Mouse (Mus musculus) right cerebral cortex, postnatal 10 days (tissue): ENCODE measurements around the gene Pkhd1.
"Not testable (repeated sequence)": the region's sequence is repeated elsewhere in the genome, so short reads cannot be mapped to it uniquely, and the experiment has no call there.

Source experiments
- DNase-seq, 2 experiments: peaks; one replicate each; pipeline ENCODE4 v3.0.0; 2021; ENCODE audit warnings: low spot score in 2 of 2

Gene Pkhd1

GRCm38 (mm10) chr1:20486087-20486486, 131.8 kb downstream of the Pkhd1 start:
- DNase-seq = no peak

GRCm38 (mm10) chr1:20481843-20482242, 136.0 kb downstream of the Pkhd1 start:
- DNase-seq = no peak

- no peak for DNase-seq
These were observed 139.2 kb downstream of the Pkhd1 start for GRCm38 (mm10) chr1:20478695-20479094.

- no peak for DNase-seq
These were observed 139.6 kb downstream of the Pkhd1 start for GRCm38 (mm10) chr1:20478266-20478659.

DNA sequence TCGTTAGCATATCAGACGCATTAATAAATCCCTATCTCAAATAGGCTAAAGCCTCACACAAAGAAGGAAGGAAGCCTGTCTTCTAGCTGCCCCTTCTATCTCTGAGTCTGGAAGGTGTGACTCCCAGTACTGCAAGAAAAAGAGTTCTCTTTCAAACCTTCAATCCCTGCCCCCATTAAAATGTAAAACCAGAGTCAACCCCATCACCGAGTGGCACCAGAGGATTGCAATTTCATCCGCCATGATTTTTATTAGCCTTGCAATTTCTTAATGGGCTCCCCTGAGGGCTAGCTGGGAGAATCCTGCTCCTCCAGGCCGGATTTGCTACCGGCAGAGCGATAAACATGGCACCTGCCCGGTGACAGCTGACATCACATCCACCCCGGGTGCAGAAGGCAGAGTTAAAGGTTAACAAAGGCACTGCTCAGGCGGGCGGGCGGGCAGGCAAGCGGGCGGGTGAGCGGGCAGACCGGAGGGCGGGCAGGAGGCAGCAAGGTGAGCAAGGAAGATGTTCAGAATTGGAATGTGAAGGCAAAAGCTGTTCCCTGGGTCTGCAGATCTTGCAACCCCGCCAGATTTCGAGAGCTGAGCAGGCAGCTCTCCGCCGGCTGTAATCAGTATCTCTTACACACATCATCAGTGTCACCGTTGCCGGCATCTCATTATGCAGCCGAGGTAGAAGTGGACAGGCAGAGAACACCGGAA, 140.2 kb downstream of the Pkhd1 start:
- DNase-seq = peak; percentile 24 to 27

DNA sequence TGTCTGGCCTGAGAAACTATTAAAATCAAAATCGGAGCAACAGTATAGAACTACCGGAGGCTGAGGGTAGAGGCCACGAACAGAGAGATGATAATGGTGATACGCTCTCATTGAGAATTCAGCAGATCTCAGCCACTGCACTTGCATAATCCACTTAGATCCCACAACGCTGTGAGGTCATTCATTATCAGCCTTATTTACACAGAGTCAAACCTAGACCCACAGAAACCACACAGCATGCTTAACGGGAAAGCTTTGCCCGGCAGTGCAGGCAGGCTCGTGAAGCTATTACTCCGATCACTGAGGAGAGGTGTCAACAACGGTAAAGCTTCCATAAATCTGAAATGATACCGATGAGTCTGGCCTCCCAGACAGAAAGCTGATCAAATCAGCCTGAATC, 147.1 kb downstream of the Pkhd1 start:
- DNase-seq = no peak

DNA sequence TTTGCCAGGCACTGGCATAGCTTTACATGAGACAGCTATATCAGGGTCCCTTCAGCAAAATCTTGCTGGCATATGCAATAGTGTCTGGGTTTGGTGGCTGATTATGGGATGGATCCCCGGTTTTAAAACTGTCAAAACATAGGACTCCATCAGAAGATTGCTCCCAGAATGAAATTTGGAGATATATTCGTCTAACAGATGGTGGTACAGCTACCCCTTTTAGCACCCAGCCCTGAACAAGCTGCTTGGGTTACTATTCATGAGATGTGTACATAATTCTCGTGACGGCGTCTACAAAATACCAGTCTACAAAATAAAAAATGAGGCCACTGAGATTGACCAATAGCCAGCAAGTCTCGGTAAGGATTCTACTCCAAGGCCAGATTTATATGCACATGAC, 147.5 kb downstream of the Pkhd1 start:
- DNase-seq = no peak

DNA sequence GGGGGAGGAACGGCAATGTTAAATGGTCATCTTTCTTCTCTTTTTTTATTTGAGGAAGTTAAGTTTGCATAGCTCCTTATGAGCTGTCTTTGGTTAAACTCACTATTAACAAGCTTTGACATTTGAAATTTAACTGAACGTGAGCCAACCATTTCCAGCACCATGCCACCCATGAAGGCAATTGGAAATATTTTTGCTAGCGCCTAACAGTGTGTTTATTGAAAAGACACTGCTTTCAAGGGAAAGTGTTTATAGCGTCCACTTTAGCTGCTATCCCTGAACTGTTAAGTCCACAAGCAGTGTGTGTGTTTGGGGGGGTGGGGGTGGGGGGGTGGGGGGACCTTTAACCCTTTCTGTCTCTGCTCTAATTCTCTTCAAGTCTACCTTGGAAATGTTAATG, 151.4 kb downstream of the Pkhd1 start:
- no peak for DNase-seq

GRCm38 (mm10) chr1:20454621-20455020, 163.2 kb downstream of the Pkhd1 start:
- no peak for DNase-seq

- peak; percentile 75 to 81 for DNase-seq
These were observed 167.8 kb downstream of the Pkhd1 start for GRCm38 (mm10) chr1:20450074-20450473.

DNA sequence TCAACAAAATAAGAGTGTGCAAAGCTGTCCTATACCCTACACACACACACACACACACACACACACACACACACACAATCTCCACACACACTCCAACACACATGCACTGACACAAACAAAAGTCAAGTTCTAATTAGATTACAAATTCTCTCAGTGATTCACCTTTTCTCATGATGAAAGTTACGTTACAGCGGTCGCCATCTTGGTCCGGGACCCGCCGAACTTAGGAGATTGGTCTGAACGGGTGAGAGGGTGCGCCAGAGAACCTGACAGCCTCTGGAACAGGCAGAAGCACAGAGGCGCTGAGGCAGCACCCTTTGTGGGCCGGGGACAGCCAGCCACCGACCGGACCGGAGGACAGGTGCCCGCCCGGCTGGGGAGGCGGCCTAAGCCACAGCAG, 185.8 kb downstream of the Pkhd1 start:
- DNase-seq = not testable (repeated sequence)

- DNase-seq = no peak
These were observed 188.8 kb downstream of the Pkhd1 start for GRCm38 (mm10) chr1:20429056-20429394.

- DNase-seq = peak in 1 of 2 experiments; percentile 24
These were observed 189.4 kb downstream of the Pkhd1 start for GRCm38 (mm10) chr1:20428370-20429055.

DNA sequence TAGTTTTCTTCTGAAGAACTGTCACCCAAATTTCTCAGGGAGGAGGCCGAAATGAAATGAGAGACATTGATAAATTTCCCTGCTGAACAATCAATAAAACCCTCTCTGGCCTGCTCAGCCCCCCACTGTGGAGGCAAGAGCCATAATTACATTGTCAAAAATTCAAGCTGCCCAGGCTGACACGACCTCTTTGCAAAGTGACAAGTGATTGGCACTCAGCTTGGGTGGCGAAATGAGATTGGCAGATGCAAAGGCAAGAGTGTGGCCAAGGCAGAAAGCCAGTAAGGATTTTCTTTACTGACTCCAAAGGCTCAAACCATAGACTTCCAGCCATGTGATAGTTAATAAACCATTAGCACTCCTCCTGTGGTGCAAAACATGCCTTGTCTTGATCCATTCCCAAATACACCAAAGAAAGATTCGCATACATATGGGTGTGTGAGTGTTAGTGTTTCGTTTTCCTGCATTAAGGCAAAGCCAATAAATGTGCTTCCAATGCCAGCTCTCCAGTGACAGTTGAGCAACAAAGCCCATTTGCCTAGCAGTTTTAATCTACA, 208.4 kb downstream of the Pkhd1 start:
- DNase-seq = no peak

- DNase-seq = no peak
These were observed 219.5 kb downstream of the Pkhd1 start for GRCm38 (mm10) chr1:20398319-20398718.

DNA sequence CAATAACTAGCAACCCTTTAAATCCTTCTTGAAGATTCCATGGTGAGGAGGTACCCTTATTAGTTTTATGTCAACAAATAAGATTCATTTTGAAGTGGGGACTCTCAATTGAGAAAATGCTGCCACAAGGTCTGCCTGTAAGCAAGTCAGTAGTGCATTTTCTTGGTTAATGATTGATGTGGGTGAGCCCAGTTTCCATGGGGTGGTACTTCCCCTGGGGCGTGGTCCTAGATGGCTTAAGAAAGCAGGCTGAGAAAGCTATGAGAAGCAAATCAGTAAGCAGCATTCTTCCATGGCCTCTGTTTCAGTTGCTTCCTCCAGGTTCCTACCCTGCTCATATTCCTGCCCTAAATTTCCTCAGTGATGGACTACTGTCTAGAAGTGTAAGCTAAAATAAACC, 253.4 kb downstream of the Pkhd1 start:
- DNase-seq = no peak

DNA sequence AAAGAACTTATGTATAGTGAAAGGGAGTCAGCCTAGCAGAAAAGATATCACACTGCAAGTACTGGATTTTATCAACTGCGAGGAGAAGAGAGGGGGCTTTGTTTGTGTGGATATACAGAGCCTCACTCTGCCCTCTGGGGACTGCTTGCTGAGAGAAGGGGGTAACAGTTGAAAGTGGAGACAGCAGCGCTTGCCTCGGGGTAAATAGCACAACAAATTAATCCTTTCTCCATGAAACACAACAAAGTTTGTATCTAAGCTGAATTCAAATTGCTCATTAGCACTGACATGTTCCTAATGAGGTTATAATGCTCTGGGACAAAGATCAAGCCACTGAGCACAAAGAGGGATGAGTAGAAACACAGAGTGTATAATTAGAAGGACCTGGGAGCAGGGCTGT, 273.2 kb downstream of the Pkhd1 start:
- no peak for DNase-seq

GRCm38 (mm10) chr1:20311485-20311884, 306.4 kb downstream of the Pkhd1 start:
- peak; percentile 71 to 83 for DNase-seq

- no peak for DNase-seq
These were observed 306.9 kb downstream of the Pkhd1 start for GRCm38 (mm10) chr1:20310925-20311324.

GRCm38 (mm10) chr1:20306116-20306515, 311.7 kb downstream of the Pkhd1 start:
- peak in 1 of 2 experiments; percentile 27 for DNase-seq

- DNase-seq = peak; percentile 49 to 77
These were observed 314.8 kb downstream of the Pkhd1 start for GRCm38 (mm10) chr1:20302943-20303578.

DNA sequence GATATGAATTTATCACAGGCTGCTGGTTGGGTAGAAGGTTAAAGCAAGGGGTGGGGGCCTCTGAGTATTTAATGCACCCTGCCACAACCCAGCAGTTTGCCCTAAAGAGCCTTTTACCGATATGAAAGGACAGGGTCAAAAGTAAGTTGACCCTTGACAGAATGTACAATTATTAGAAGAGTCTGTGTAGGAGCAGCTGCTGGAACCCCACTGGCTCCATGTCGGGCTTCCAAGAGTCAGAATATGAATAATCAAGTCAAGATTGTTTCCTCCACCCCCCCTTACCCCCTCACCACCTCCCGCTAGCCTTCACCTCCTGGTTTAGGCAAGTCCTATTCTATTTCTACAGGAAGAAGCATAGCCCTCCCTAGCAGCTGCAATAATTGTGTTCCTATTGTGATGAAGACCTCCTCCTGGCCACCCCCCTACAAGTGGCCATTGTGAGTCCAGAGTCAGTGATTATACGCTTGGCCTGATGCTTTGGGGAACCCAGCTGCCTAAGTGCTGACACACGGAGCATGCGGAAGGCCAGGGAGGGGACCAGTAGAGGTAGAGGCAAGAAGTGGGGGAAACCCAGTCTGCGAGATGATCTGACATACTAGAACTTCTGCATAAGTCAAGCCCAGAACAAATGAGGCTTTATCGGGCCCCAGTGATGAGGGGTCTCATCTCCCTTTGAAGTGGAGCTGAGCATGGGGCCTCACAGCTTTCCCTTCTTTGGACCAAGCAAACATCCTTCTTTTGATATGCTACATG, 315.5 kb downstream of the Pkhd1 start:
- peak in 1 of 2 experiments; percentile 23 for DNase-seq
